Mouse (Mus musculus) gastrocnemius, adult 18-20 months (tissue): Measurements from ENCODE around the gene Hif3a. TPM values are rescaled to one million over a fixed set of nuclear protein-coding genes. Genes with fewer than 3 reads are reported as not detected.
A peak's percentile ranks its signal among the peaks of the same experiment; 100 is the strongest.
"Not testable (repeated sequence)": the region's sequence is repeated elsewhere in the genome, so short reads cannot be mapped to it uniquely, and the experiment has no call there.

Experiments
- DNase-seq: peaks from one replicate; pipeline ENCODE4 v3.0.0; 2021; ENCODE audit warnings: low spot score
- long read RNA-seq, 2 experiments: library from polyadenylated mRNA; stranded (forward); transcript quantifications; one replicate each; pipeline ENCODE4 v2.0.0; 2021
- total RNA-seq, 2 experiments: library from RNA; stranded (reverse); gene quantifications; 2 replicates each; pipeline ENCODE4 v1.2.3; 2021

The Hif3a gene
- total RNA-seq: 1 to 10 TPM in 1 of 2 experiments, under 1 TPM in 1; 0.64 to 1.6 TPM
- long read RNA-seq, experiment 1: 0 reads
- long read RNA-seq, experiment 2: 0 reads

GRCm38 (mm10) chr7:17062389-17062788 is at the start of gene Hif3a:
Gene Hif3a (minus strand): TSS chr7:17062427.
- peak; percentile 51 for DNase-seq

GRCm38 (mm10) chr7:17101631-17102030 is 39.4 kb upstream of the Hif3a start:
- not testable (repeated sequence) for DNase-seq

GRCm38 (mm10) chr7:17091280-17091679 is 29.1 kb upstream of the Hif3a start:
- DNase-seq: no peak

GRCm38 (mm10) chr7:17090058-17090585 is 27.9 kb upstream of the Hif3a start:
- no peak for DNase-seq

GRCm38 (mm10) chr7:17087731-17088130 is 25.5 kb upstream of the Hif3a start:
- DNase-seq: no peak

GRCm38 (mm10) chr7:17082766-17083165 is 20.5 kb upstream of the Hif3a start:
- no peak for DNase-seq

- DNase-seq: no peak
Measured at GRCm38 (mm10) chr7:17078076-17078654, 15.9 kb upstream of the Hif3a start.

GRCm38 (mm10) chr7:17076542-17076941 is 14.3 kb upstream of the Hif3a start:
- DNase-seq: no peak

GRCm38 (mm10) chr7:17073904-17074615 is 11.8 kb upstream of the Hif3a start, which contains the start of gene Psg16:
Gene Psg16 (plus strand): TSS chr7:17074040.
- DNase-seq: peak; percentile 38

DNA sequence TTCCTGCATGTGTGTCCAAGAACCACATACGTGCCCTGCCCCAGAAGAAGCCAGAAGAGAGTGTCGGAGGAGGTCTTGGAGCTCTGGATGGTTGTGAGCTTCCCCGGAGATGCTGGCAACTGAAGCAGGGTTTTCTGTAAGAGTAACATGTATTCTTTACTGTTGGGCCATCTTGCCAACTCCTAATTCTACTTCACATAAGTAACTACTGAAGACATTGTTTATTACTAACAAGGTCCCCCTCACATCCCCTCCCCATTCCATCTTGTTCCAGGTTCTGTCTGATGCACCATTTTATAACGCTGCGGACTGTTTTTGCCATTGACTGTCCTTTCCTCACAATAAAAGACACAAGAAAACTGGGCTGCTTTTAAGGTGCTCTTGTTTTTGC is 11.3 kb upstream of the Hif3a start:
- no peak for DNase-seq

DNA sequence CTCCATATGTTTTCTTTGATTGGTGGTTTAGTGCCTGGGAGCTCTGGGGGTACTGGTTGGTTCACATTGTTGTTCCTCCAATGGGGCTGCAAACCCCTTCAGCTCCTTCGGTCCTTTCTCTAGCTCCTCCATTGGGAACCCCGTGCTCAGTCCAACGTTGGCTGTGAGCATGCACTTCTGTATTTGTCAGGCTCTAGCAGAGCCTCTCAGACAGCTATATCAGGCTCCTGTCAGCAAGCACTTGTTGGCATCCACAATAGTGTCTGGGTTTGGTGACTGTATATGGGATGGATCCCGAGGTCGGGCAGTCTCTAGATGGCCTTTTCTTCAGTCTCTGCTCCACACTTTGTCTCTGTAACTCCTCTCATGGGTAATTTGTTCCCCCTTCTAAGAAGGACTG is 5.4 kb upstream of the Hif3a start:
- not testable (repeated sequence) for DNase-seq

GRCm38 (mm10) chr7:17067000-17067399 is 4.8 kb upstream of the Hif3a start:
- DNase-seq: no peak

DNA sequence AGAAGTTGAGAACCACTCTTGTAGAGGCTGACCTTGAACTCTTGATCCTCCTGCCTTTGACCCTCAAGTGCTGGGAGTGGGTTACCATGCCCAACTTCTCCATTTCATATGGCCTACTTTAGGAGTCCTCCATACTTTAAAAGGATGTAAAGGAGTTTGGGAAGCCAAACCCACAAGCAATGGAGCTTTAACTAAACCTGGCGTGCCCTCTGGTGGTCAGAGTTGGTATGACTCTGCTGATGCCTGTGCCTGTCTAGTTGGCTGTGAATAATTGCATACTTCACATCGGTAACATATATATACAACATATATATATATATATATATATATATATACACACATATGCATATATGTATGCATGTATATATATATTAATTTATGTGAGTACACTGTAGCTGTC is 4.2 kb upstream of the Hif3a start:
- DNase-seq: peak; percentile 87

GRCm38 (mm10) chr7:17065620-17066019 is 3.4 kb upstream of the Hif3a start:
- DNase-seq: no peak

DNA sequence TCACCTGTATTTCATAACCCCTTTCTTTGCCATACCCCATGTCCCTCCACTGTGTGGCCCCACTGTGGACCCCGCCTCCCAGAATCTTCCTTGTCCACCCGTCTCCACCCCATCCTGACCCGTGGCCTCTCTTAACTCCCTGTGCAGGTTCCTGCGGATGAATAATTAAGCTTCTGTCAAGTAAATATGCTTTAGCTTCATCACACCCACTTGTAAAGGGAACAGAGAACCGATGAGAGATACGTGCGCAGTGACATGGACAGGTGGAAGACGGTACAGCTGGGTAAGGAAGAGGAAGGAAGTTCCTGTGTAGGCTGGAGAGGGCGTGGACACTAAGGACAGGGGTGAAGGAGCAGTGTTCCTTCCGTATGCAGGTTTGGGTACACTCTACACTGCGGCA is 618 bp upstream of the Hif3a start:
- DNase-seq: no peak

- DNase-seq: peak; percentile 60
Measured at GRCm38 (mm10) chr7:17060782-17061605, 1.2 kb downstream of the Hif3a start.

GRCm38 (mm10) chr7:17060031-17060781 is 2.0 kb downstream of the Hif3a start:
- DNase-seq: peak; percentile 98

DNA sequence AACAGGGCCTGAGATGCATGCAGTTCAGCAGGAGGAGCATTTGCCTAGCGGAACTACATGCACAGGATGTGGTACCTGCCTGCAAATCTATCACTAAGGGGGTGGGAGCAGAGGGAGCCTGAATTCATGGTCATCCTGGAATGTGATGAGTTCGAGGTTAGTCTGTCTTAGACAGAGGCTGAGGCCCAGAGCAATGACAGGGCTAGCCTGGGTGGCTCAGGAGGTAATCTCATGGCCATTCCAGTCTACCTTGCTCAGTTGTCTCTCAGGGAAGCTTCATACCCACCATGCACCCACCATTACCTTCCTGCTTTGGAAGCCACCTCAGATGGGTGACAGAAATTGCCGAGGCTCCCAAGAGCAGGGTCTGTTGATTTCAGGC is 2.8 kb downstream of the Hif3a start:
- DNase-seq: no peak

DNA sequence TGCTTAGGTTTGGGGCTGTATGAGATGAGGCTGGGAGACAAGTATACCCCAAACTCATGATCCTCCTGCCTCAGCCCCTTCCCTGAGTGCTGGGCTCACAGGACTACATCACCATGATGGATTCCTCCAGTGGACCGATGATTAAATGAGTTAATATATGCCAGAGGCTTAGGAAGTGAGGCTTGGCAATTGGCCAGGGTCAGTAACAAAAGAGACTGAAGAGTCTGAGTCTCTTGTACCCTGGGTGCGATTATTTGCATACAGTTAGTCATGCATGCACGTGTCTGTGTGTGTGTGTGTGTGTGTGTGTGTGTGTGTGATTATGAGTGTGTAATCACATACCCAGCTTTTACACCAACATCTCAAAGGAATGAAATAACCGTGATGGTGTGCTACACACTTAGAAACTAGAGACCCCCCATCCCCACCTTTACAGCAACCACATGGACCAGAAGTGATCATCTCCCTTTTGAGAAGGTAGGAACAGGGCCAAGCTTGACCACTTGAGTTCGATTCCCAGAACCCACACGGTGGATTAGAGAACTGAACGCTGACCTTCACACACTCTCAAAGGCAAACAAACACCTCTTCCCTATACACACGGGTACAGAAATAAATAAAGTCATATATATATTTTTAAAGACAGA is 3.3 kb downstream of the Hif3a start:
- peak; percentile 39 for DNase-seq

DNA sequence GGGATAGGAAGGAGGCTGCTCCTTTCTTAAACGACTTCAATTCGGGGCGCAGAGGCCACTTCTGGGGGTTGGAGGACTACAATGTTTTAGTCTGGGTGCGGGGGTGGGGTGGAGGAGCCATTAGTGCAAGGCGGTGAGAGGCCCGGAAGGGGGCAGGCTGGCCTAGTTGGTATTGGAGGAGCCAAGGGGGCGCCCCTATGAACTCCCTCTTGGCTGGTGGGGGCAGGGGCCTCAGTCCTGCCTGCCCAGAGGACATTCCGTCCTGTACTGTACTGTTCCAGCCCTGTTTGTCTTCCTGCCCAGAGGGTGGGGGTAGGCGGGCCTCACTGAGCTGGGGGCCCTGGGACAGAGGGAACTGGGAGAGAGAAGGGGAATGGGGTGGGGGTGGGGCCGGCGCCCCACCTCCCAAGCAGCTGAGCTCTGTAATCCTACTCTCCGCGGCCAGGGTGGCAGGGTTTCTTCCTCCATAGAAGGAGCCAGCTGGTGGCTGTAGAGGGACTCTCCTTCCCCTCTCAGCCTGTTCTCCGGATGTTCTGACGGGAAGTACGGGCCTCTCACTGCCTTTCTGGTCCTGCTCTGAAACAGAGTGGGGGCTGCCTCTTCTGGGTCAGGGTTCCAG is 4.0 kb downstream of the Hif3a start:
- peak; percentile 93 for DNase-seq
